Mouse (Mus musculus) lung, embryonic 16.5 days (tissue): ENCODE measurements around the gene Gm17581. TPM values are rescaled to one million over a fixed set of nuclear protein-coding genes. Genes with fewer than 3 reads are reported as not detected.
"Not testable (repeated sequence)": the region's sequence is repeated elsewhere in the genome, so short reads cannot be mapped to it uniquely, and the experiment has no call there.

ENCODE experiments used
- ATAC-seq: fragments of 200-750 bp; cut with Nextera tagmentation; 2 replicates; pipeline ENCODE4 v1.8.0; 2017; ENCODE audit warnings: low read depth, mild to moderate bottlenecking, moderate library complexity
- H3K27ac ChIP-seq: fragments of 300-500 bp; sonication (generic); 2 replicates; pipeline ENCODE4 v1.5.1; 2014; ENCODE audit warnings: mild to moderate bottlenecking, control low read depth, low read length
- H3K27me3 ChIP-seq: fragments of 300-500 bp; sonication (generic); 2 replicates; pipeline ENCODE4 v1.6.1; 2014; ENCODE audit warnings: low read depth, low read length, mixed read lengths; ENCODE audit not compliant: control insufficient read depth, insufficient read depth
- H3K36me3 ChIP-seq: fragments of 300-500 bp; sonication (generic); 2 replicates; pipeline ENCODE4 v1.6.1; 2014; ENCODE audit warnings: low read length; ENCODE audit not compliant: control insufficient read depth, insufficient read depth
- H3K4me1 ChIP-seq: fragments of 300-500 bp; sonication (generic); replicated peaks from 2 replicates; pipeline ENCODE4 v1.6.1; 2014; ENCODE audit warnings: low read length, mixed read lengths; ENCODE audit not compliant: control insufficient read depth, insufficient read depth
- H3K4me2 ChIP-seq: fragments of 300-500 bp; sonication (generic); 2 replicates; pipeline ENCODE4 v1.6.1; 2014; ENCODE audit warnings: low read depth, low read length, control low read depth
- H3K4me3 ChIP-seq: fragments of 300-500 bp; sonication (generic); 2 replicates; pipeline ENCODE4 v1.5.1; 2014; ENCODE audit warnings: mild to moderate bottlenecking, low read length, control low read depth
- H3K9ac ChIP-seq: fragments of 300-500 bp; sonication (generic); 2 replicates; pipeline ENCODE4 v1.6.1; 2014; ENCODE audit warnings: low read length, control low read depth
- H3K9me3 ChIP-seq: fragments of 300-500 bp; sonication (generic); 2 replicates; pipeline ENCODE4 v1.6.1; 2016; ENCODE audit warnings: low read length; ENCODE audit not compliant: control insufficient read depth
- WGBS: fragments of 180-500 bp; shearing (Covaris S2); extraction: QIAGEN DNeasy Blood & Tissue Kit; methylation state at CpG from one replicate; pipeline ENCODE4 v1.1.7; 2014; 5-methylcytosine and 5-hydroxymethylcytosine counted together
- polyA plus RNA-seq: library from polyadenylated mRNA; unstranded; fragments of >200 nt; fragmentation: Nextera tagmentation; extraction: Ambion mirVana; gene quantifications from 2 replicates; pipeline ENCODE4 v1.2.1, GENCODE M21; 2015

Gene Gm17581
- polyA plus RNA-seq, 1 experiment from 2014 or later, result not detected

GRCm38 (mm10) chr2:155698443-155698842 lies 37.2 kb downstream of the Gm17581 start:
- not testable (repeated sequence) for H3K27ac ChIP-seq, H3K27me3 ChIP-seq, H3K4me2 ChIP-seq, H3K9me3 ChIP-seq, H3K4me1 ChIP-seq, H3K9ac ChIP-seq, H3K4me3 ChIP-seq, ATAC-seq, H3K36me3 ChIP-seq
- WGBS, result 87% methylated on average over 6 of the region's 6 CpGs

GRCm38 (mm10) chr2:155696851-155697250 lies 38.8 kb downstream of the Gm17581 start:
- no peak overlapping the region for H3K9ac ChIP-seq
- 62% methylated on average over 7 of the region's 7 CpGs for WGBS
- no peak overlapping the region for H3K27ac ChIP-seq
- no peaks in the 10 kb centered on the region for H3K9me3 ChIP-seq
- H3K27me3 ChIP-seq, result no peaks in the 10 kb centered on the region
- H3K36me3 ChIP-seq, result 0 out of 2 replicates have a peak, but pooled peaks cover 5% of the 10 kb centered on the region
- no peak overlapping the region for H3K4me2 ChIP-seq
- no peak overlapping the region for H3K4me3 ChIP-seq
- ATAC-seq, result no peak
- H3K4me1 ChIP-seq, result no peaks in the 10 kb centered on the region

- Histone ChIP-seq H3K27me3 (no peaks in the 10 kb centered on the region), H3K9ac (no peak overlapping the region), H3K4me2 (no peak overlapping the region), H3K4me3 (no peak overlapping the region), H3K27ac (no peak overlapping the region), H3K4me1 (peaks cover 2% of the 10 kb centered on the region), H3K9me3 (no peaks in the 10 kb centered on the region), H3K36me3 (no peaks in the 10 kb centered on the region)
- WGBS, result 17% methylated on average over 7 of the region's 7 CpGs
- ATAC-seq, result no peak
Measured at GRCm38 (mm10) chr2:155696091-155696558, 39.5 kb downstream of the Gm17581 start.

GRCm38 (mm10) chr2:155695316-155695715 lies 40.4 kb downstream of the Gm17581 start:
- H3K4me3 ChIP-seq, result no peak overlapping the region
- H3K4me1 ChIP-seq, result peaks cover 10% of the 10 kb centered on the region
- H3K36me3 ChIP-seq, result no peaks in the 10 kb centered on the region
- no peak for ATAC-seq
- no peak overlapping the region for H3K4me2 ChIP-seq
- no peak overlapping the region for H3K27ac ChIP-seq
- H3K27me3 ChIP-seq, result no peaks in the 10 kb centered on the region
- WGBS, result 67% methylated on average over 3 of the region's 3 CpGs
- no peaks in the 10 kb centered on the region for H3K9me3 ChIP-seq
- H3K9ac ChIP-seq, result no peak overlapping the region

GRCm38 (mm10) chr2:155694564-155694963 lies 41.1 kb downstream of the Gm17581 start:
- Histone ChIP-seq H3K27ac (no peak overlapping the region), H3K4me3 (no peak overlapping the region), H3K27me3 (no peaks in the 10 kb centered on the region), H3K9ac (no peak overlapping the region), H3K4me1 (peaks cover 13% of the 10 kb centered on the region), H3K4me2 (no peak overlapping the region), H3K36me3 (no peaks in the 10 kb centered on the region), H3K9me3 (no peaks in the 10 kb centered on the region)
- 66% methylated on average over 2 of the region's 2 CpGs for WGBS
- ATAC-seq, result no peak

GRCm38 (mm10) chr2:155693136-155693535 lies 42.5 kb downstream of the Gm17581 start:
- no peaks in the 10 kb centered on the region for H3K9me3 ChIP-seq
- WGBS, result 80% methylated on average over 4 of the region's 4 CpGs
- H3K4me1 ChIP-seq, result peaks cover 13% of the 10 kb centered on the region
- no peak overlapping the region for H3K4me2 ChIP-seq
- ATAC-seq, result no peak
- no peaks in the 10 kb centered on the region for H3K27me3 ChIP-seq
- no peaks in the 10 kb centered on the region for H3K36me3 ChIP-seq
- H3K4me3 ChIP-seq, result no peak overlapping the region
- no peak overlapping the region for H3K27ac ChIP-seq
- H3K9ac ChIP-seq, result no peak overlapping the region

GRCm38 (mm10) chr2:155691723-155692493 lies 43.8 kb downstream of the Gm17581 start, which contains the start of gene Trpc4ap:
Trpc4ap (minus strand) TSS chr2:155692384.
- H3K27ac ChIP-seq, result peak within 1 kb of the TSS; percentile 88
- ATAC-seq, result peak; percentile 98
- peaks cover 13% of the 10 kb centered on the region for H3K4me1 ChIP-seq
- H3K9me3 ChIP-seq, result no peaks in the 10 kb centered on the region
- WGBS, result under 1% methylated on average over 63 of the region's 72 CpGs
- H3K9ac ChIP-seq, result peak within 1 kb of the TSS; percentile 98
- H3K4me2 ChIP-seq, result peak within 1 kb of the TSS; percentile 73
- peak within 1 kb of the TSS; percentile 99 for H3K4me3 ChIP-seq
- H3K36me3 ChIP-seq, result no peaks in the 10 kb centered on the region
- H3K27me3 ChIP-seq, result no peaks in the 10 kb centered on the region

GRCm38 (mm10) chr2:155691336-155691722 lies 44.3 kb downstream of the Gm17581 start:
- peak overlapping the region; percentile 98 for H3K9ac ChIP-seq
- H3K27me3 ChIP-seq, result no peaks in the 10 kb centered on the region
- 5% methylated on average over 8 of the region's 8 CpGs for WGBS
- H3K4me3 ChIP-seq, result peak overlapping the region; percentile 99
- peaks cover 13% of the 10 kb centered on the region for H3K4me1 ChIP-seq
- H3K4me2 ChIP-seq, result peak overlapping the region; percentile 73
- H3K9me3 ChIP-seq, result no peaks in the 10 kb centered on the region
- H3K27ac ChIP-seq, result peak overlapping the region; percentile 88
- no peaks in the 10 kb centered on the region for H3K36me3 ChIP-seq
- ATAC-seq, result no peak

GRCm38 (mm10) chr2:155689211-155689610 lies 46.5 kb downstream of the Gm17581 start:
- no peak overlapping the region for H3K27ac ChIP-seq
- no peak overlapping the region for H3K9ac ChIP-seq
- H3K9me3 ChIP-seq, result no peaks in the 10 kb centered on the region
- H3K4me2 ChIP-seq, result no peak overlapping the region
- H3K4me1 ChIP-seq, result peaks cover 13% of the 10 kb centered on the region
- 80% methylated on average over 4 of the region's 4 CpGs for WGBS
- H3K27me3 ChIP-seq, result no peaks in the 10 kb centered on the region
- H3K4me3 ChIP-seq, result no peak overlapping the region
- ATAC-seq, result no peak
- H3K36me3 ChIP-seq, result no peaks in the 10 kb centered on the region
